Mouse (Mus musculus): ENCODE data around the gene Lgi1.

DNA sequence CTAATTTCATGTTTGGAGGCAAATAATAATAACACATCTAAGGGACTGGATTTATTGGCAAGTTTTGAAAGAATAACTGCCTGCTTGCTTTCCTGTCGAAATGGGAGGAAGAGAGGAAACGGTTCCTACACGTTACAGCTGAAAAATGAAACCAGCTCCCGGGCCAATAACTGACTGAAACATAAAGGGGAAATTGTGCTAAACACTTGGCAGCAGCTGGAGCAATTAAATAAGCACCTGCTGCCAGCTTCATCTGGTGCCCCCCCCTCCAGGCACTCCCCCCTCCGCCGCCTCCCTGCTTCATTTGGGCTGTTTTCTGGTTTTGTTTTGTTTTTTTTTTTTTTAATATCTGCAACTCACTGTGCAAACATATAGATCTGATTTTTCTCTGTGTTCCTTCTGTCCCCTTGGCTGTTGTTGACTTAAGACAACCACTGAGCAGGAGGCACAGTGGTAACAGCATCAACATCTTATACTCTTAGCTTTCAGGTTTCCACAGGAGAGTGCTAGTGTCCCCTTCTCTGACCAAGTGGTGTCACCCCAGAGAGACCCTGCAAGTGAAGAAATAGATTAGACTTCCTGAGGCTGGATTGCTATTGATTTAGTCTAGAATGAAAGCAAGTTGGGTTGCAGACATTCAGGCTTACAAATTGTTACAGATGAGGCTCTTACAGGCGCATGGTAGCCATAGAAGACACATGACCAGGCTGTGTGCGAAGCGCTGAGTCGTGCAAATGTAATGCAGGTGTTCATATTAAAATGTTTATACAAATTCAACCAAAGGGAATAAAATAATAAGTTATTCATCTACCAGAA lies 18.8 kb upstream of the Lgi1 start:
- no peak for TF ChIP-seq CTCF (IDR thresholded peaks at IDR 0.05; ENCODE audit: extremely low read depth, insufficient read depth, insufficient read length, insufficient replicate concordance)
- no peak for TF ChIP-seq POLR2A (IDR thresholded peaks at IDR 0.05; ENCODE audit: low read depth, low read length)

Measured in spleen, adult 2 months (tissue).